Mouse (Mus musculus) stomach, postnatal 0 days (tissue): ENCODE results near the gene Aco1. TPM values are rescaled to one million over a fixed set of nuclear protein-coding genes. Genes with fewer than 3 reads are reported as not detected.
A peak's percentile ranks its signal among the peaks of the same experiment; 100 is the strongest.

Source experiments
- ATAC-seq: fragments of 200-750 bp; cut with Nextera tagmentation; 2 replicates; pipeline ENCODE4 v1.8.0; 2017; ENCODE audit not compliant: low FRiP score, low TSS enrichment
- DNase-seq: peaks from one replicate; pipeline ENCODE4 v3.0.0-alpha.2; 2016; ENCODE audit warnings: low spot score
- H3K27ac ChIP-seq: fragments of 300-500 bp; sonication (generic); replicated peaks from 2 replicates; pipeline ENCODE4 v1.5.1; 2014; ENCODE audit warnings: mild to moderate bottlenecking, control low read depth
- H3K27me3 ChIP-seq: fragments of 300-500 bp; sonication (generic); 2 replicates; pipeline ENCODE4 v1.6.1; 2014; ENCODE audit warnings: low read length; ENCODE audit not compliant: control insufficient read depth, insufficient read depth
- H3K36me3 ChIP-seq: fragments of 300-500 bp; sonication (generic); 2 replicates; pipeline ENCODE4 v1.6.1; 2014; ENCODE audit warnings: low read length, mixed read lengths; ENCODE audit not compliant: control insufficient read depth, insufficient read depth
- H3K4me1 ChIP-seq: fragments of 300-500 bp; sonication (generic); replicated peaks from 2 replicates; pipeline ENCODE4 v1.6.1; 2014; ENCODE audit warnings: antibody characterized with exemption; ENCODE audit not compliant: control insufficient read depth, insufficient read depth
- H3K4me2 ChIP-seq: fragments of 300-500 bp; sonication (generic); replicated peaks from 2 replicates; pipeline ENCODE4 v1.6.1; 2014; ENCODE audit warnings: low read depth, mild to moderate bottlenecking, control low read depth, moderate library complexity
- H3K4me3 ChIP-seq: fragments of 300-500 bp; sonication (generic); 2 replicates; pipeline ENCODE4 v1.5.1; 2014; ENCODE audit warnings: low read depth, low read length, control low read depth
- H3K9ac ChIP-seq: fragments of 300-500 bp; sonication (generic); 2 replicates; pipeline ENCODE4 v1.6.1; 2014; ENCODE audit warnings: mild to moderate bottlenecking, low read length, control low read depth, mixed read lengths
- H3K9me3 ChIP-seq: fragments of 300-500 bp; sonication (generic); 2 replicates; pipeline ENCODE4 v1.6.1; 2016; ENCODE audit warnings: low read length; ENCODE audit not compliant: control insufficient read depth
- CTCF ChIP-seq: IDR thresholded peaks from 2 replicates; pipeline ENCODE4 v1.5.1; 2016; ENCODE audit warnings: antibody characterized with exemption, low read depth, mild to moderate bottlenecking, moderate library complexity
- EP300 ChIP-seq: optimal IDR thresholded peaks from 2 replicates; pipeline ENCODE3; 2016; ENCODE audit warnings: antibody characterized with exemption
- WGBS: fragments of 180-500 bp; shearing (Covaris S2); extraction: QIAGEN DNeasy Blood & Tissue Kit; methylation state at CpG from one replicate; pipeline ENCODE4 v1.1.7; 2014; 5-methylcytosine and 5-hydroxymethylcytosine counted together
- polyA plus RNA-seq: library from polyadenylated mRNA; unstranded; fragments of >200 nt; fragmentation: Nextera tagmentation; extraction: Ambion mirVana; gene quantifications from 2 replicates; pipeline ENCODE4 v1.2.1, GENCODE M21; 2015

Aco1 gene
- polyA plus RNA-seq, 1 experiment from 2014 or later, result 33.2 TPM

GRCm38 (mm10) chr4:40154751-40155150 is 11.9 kb downstream of the Aco1 start:
- no peak for ATAC-seq
- Histone ChIP-seq H3K4me1 (peaks cover 6% of the 10 kb centered on the region; the same call in 1 of the 2 replicates), H3K36me3 (no peaks in the 10 kb centered on the region), H3K4me2 (no peak overlapping the region), H3K9me3 (no peaks in the 10 kb centered on the region), H3K4me3 (no peak overlapping the region), H3K27me3 (no peaks in the 10 kb centered on the region), H3K9ac (no peak overlapping the region), H3K27ac (no peak overlapping the region)
- DNase-seq, result no peak
- TF ChIP-seq CTCF, result no peak
- no peak for TF ChIP-seq EP300
- WGBS, result 83% methylated on average over 4 of the region's 4 CpGs

DNA sequence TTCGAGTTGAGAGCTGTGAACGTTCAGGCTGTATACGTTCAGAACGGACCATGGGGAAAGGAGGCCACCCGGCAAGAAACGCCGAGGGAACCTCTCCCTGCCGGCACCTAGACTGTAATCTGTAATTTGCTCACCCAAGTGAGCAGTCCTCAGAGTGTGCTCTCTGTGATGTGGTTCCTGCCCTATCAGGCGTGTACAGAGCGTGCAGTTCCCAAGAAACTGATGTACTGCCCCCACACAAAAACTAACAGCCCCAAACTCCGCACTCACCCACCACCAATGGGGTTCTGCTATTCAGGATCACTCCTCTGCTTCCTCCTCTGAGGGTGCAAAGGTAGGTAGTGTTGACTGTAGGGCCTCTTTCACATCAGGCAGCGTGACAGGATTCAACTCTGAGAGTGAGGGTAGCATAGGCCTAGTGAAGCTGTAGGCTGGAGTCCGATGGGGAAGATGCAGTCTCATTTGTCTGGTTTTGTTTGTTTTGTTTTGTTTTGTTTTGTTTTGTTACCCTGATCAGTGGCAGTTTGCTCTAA is 12.7 kb downstream of the Aco1 start:
- Histone ChIP-seq H3K4me2 (no peak overlapping the region), H3K4me3 (no peak overlapping the region), H3K27me3 (no peaks in the 10 kb centered on the region), H3K4me1 (peaks cover 6% of the 10 kb centered on the region; the same call in 1 of the 2 replicates), H3K27ac (peak overlapping the region; percentile 24; the same call in 1 of the 2 replicates), H3K9ac (no peak overlapping the region), H3K36me3 (no peaks in the 10 kb centered on the region), H3K9me3 (no peaks in the 10 kb centered on the region)
- 81% methylated on average over 13 of the region's 13 CpGs for WGBS
- DNase-seq, result no peak
- ATAC-seq, result 0 out of 2 replicates have a peak, but pooled peaks have one; percentile 21
- TF ChIP-seq CTCF (no peak), EP300 (no peak)

- ATAC-seq, result peak; percentile 51; the same call in 1 of the 2 replicates
- H3K4me3 ChIP-seq, result no peak overlapping the region
- H3K27ac ChIP-seq, result peak overlapping the region; percentile 13; the same call in 1 of the 2 replicates
- H3K4me1 ChIP-seq, result peaks cover 6% of the 10 kb centered on the region; the same call in 1 of the 2 replicates
- no peaks in the 10 kb centered on the region for H3K27me3 ChIP-seq
- TF ChIP-seq EP300 (no peak), CTCF (no peak)
- WGBS, result 50% methylated on average over 2 of the region's 2 CpGs
- H3K4me2 ChIP-seq, result no peak overlapping the region
- no peaks in the 10 kb centered on the region for H3K36me3 ChIP-seq
- no peaks in the 10 kb centered on the region for H3K9me3 ChIP-seq
- no peak for DNase-seq
- H3K9ac ChIP-seq, result no peak overlapping the region
Measured at GRCm38 (mm10) chr4:40156153-40156552, 13.3 kb downstream of the Aco1 start.

- DNase-seq (no peak), ATAC-seq (no peak)
- 56% methylated on average over 18 of the region's 18 CpGs for WGBS
- H3K4me2 ChIP-seq, result 0 out of 2 replicates have a peak overlapping the region, but pooled peaks have one; percentile 0
- H3K9me3 ChIP-seq, result no peaks in the 10 kb centered on the region
- TF ChIP-seq CTCF (no peak), EP300 (no peak)
- 0 out of 2 replicates have a peak overlapping the region, but pooled peaks have one; percentile 9 for H3K27ac ChIP-seq
- H3K4me1 ChIP-seq, result peaks cover 6% of the 10 kb centered on the region; the same call in 1 of the 2 replicates
- H3K4me3 ChIP-seq, result no peak overlapping the region
- H3K27me3 ChIP-seq, result no peaks in the 10 kb centered on the region
- H3K9ac ChIP-seq, result no peak overlapping the region
- no peaks in the 10 kb centered on the region for H3K36me3 ChIP-seq
Measured at GRCm38 (mm10) chr4:40156582-40157499, 14.0 kb downstream of the Aco1 start.

DNA sequence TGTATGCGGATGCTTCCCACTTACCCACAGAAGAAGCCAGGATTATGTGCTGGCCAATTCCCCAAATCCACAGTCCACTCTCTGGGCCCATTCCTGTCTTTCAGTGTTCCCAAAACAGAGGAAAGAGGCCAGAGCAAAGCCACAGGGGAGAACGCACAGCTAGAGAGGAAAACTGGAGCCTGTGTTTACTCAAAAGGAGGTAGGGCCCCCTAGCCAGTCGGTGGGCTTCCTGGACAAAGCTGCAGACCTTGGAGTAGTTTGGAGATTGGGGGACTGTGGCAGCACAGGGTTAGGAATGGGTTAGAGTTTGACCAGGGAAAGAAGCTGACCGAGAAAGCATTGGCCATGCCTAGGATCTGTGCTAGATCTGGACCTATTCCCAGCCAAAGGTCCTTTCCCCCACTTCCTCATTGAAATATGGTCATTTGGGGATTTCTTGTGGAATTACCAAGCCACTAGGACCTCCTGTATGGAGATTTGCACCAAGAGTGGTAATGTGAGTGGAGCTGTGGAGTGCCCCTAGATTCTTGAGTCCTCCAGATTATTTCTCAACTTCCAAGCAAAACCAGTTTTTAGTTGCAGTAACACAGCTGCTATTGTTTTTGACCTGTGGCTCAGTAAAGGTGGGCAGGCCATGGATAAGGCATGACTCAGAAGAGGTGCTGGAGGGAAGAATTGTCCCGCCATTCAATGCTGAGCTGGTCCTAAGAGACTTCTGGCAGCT is 14.8 kb downstream of the Aco1 start:
- ATAC-seq, result peak; percentile 59
- WGBS, result 43% methylated on average over 5 of the region's 5 CpGs
- no peaks in the 10 kb centered on the region for H3K36me3 ChIP-seq
- no peaks in the 10 kb centered on the region for H3K27me3 ChIP-seq
- no peaks in the 10 kb centered on the region for H3K9me3 ChIP-seq
- peak overlapping the region; percentile 35; the same call in 1 of the 2 replicates for H3K27ac ChIP-seq
- no peak for TF ChIP-seq CTCF
- TF ChIP-seq EP300, result no peak
- DNase-seq, result no peak
- H3K4me1 ChIP-seq, result peaks cover 6% of the 10 kb centered on the region; the same call in 1 of the 2 replicates
- H3K4me3 ChIP-seq, result no peak overlapping the region
- no peak overlapping the region for H3K9ac ChIP-seq
- no peak overlapping the region for H3K4me2 ChIP-seq
